Mouse (Mus musculus) neural tube, embryonic 11.5 days (tissue): ENCODE measurements at regions not wholly inside any gene's neighbourhood (a gene's known extent, or its start where the extent isn't known, plus 50 kb on each side); places are given as distances from the start of the nearest gene placed in this dataset.
A peak's percentile ranks its signal among the peaks of the same experiment; 100 is the strongest.

Experiments used
- ATAC-seq: fragments of 200-750 bp; cut with Nextera tagmentation; 2 replicates; pipeline ENCODE4 v1.8.0; 2017; ENCODE audit warnings: moderate number of reproducible peaks, mild to moderate bottlenecking, moderate TSS enrichment, moderate library complexity; ENCODE audit not compliant: insufficient read depth, low FRiP score, low TSS enrichment
- DNase-seq: peaks from one replicate; pipeline ENCODE4 v3.0.0-alpha.2; 2015; ENCODE audit warnings: low spot score
- H3K27ac ChIP-seq: fragments of 300-500 bp; sonication (generic); 2 replicates; pipeline ENCODE4 v1.5.1; 2014; ENCODE audit warnings: low read depth, mild to moderate bottlenecking, low read length
- H3K27me3 ChIP-seq: fragments of 300-500 bp; sonication (generic); 2 replicates; pipeline ENCODE4 v1.6.1; 2014; ENCODE audit warnings: mild to moderate bottlenecking, low read length, mixed read lengths; ENCODE audit not compliant: control insufficient read depth, insufficient read depth
- H3K36me3 ChIP-seq: fragments of 300-500 bp; sonication (generic); 2 replicates; pipeline ENCODE4 v1.6.1; 2014; ENCODE audit warnings: mild to moderate bottlenecking, low read length, moderate library complexity, mixed read lengths; ENCODE audit not compliant: control insufficient read depth, insufficient read depth
- H3K4me1 ChIP-seq: fragments of 300-500 bp; sonication (generic); 2 replicates; pipeline ENCODE4 v1.6.1; 2014; ENCODE audit warnings: low read length, mixed read lengths; ENCODE audit not compliant: control insufficient read depth, insufficient read depth
- H3K4me2 ChIP-seq: fragments of 300-500 bp; sonication (generic); 2 replicates; pipeline ENCODE4 v1.6.1; 2014; ENCODE audit warnings: low read depth, mild to moderate bottlenecking, moderate library complexity
- H3K4me3 ChIP-seq: fragments of 300-500 bp; sonication (generic); 2 replicates; pipeline ENCODE4 v1.5.1; 2014; ENCODE audit warnings: low read depth, low read length
- H3K9ac ChIP-seq: fragments of 300-500 bp; sonication (generic); 2 replicates; pipeline ENCODE4 v1.6.1; 2014; ENCODE audit warnings: mild to moderate bottlenecking, low read length
- H3K9me3 ChIP-seq: fragments of 300-500 bp; sonication (generic); 2 replicates; pipeline ENCODE4 v1.6.1; 2016; ENCODE audit warnings: low read length; ENCODE audit not compliant: control insufficient read depth
- WGBS: fragments of 180-500 bp; shearing (Covaris S2); extraction: QIAGEN DNeasy Blood & Tissue Kit; methylation state at CpG from one replicate; pipeline ENCODE4 v1.1.7; 2014; 5-methylcytosine and 5-hydroxymethylcytosine counted together

DNA sequence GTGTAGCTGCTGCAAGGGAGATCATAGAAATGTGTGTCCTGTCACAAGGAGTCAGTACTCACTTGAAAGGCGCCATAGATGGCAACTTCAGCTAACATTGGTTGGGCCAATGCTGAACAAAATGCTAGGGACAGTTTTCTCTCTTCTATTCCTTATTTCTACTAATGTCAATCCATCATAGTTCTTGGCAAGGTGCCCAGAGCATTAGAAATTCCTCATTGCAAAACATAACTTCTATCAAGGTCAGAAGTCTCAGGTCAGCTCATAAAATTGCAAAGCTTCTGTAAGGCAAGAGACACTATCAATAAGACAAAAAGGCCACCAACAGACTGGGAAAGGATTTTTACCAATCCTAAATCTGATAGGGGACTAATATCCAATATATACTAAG, 106.3 kb downstream of the D1Ertd622e start:
- H3K9ac ChIP-seq, result no peak overlapping the region
- no peak overlapping the region for H3K4me2 ChIP-seq
- H3K27ac ChIP-seq, result no peak overlapping the region
- no peak overlapping the region for H3K4me3 ChIP-seq
- 90% methylated on average over 1 of the region's 1 CpGs for WGBS
- H3K9me3 ChIP-seq, result no peaks in the 10 kb centered on the region
- ATAC-seq (no peak), DNase-seq (no peak)
- no peaks in the 10 kb centered on the region for H3K36me3 ChIP-seq
- no peaks in the 10 kb centered on the region for H3K4me1 ChIP-seq
- no peaks in the 10 kb centered on the region for H3K27me3 ChIP-seq

DNA sequence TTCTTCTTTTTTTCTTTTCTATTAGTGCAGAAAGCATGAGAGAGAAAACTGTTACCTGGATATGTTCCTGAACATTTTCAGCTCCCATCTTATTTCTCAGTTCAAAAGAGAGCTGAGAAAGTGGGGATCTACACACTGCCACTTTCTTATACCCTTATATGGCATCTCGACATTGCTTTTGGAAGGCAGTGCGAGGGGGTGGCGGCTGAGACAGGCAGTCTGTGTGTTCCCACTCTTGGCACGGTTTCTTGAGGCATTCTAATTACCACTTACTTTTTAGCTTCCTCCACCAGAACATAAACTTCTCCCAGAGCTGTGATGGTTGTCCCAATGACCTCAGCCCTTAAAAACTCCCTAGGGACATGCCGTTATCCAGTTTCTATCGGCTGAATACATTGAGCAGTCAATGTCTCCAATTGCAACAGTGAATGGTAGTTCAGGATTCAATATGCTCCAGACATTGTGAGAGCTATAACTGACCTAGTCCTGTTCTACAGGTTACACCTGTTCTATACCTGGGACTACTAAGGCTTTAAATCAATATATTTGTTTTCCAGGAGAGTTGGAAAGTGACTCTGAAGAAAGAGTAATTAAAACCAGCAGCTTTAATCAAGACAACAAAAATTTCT, 106.8 kb downstream of the D1Ertd622e start:
- no peak for ATAC-seq
- Histone ChIP-seq H3K27ac (no peak overlapping the region), H3K4me1 (no peaks in the 10 kb centered on the region), H3K27me3 (no peaks in the 10 kb centered on the region), H3K9ac (no peak overlapping the region), H3K9me3 (no peaks in the 10 kb centered on the region), H3K36me3 (no peaks in the 10 kb centered on the region), H3K4me3 (no peak overlapping the region), H3K4me2 (no peak overlapping the region)
- DNase-seq, result no peak
- 77% methylated on average over 6 of the region's 6 CpGs for WGBS

DNA sequence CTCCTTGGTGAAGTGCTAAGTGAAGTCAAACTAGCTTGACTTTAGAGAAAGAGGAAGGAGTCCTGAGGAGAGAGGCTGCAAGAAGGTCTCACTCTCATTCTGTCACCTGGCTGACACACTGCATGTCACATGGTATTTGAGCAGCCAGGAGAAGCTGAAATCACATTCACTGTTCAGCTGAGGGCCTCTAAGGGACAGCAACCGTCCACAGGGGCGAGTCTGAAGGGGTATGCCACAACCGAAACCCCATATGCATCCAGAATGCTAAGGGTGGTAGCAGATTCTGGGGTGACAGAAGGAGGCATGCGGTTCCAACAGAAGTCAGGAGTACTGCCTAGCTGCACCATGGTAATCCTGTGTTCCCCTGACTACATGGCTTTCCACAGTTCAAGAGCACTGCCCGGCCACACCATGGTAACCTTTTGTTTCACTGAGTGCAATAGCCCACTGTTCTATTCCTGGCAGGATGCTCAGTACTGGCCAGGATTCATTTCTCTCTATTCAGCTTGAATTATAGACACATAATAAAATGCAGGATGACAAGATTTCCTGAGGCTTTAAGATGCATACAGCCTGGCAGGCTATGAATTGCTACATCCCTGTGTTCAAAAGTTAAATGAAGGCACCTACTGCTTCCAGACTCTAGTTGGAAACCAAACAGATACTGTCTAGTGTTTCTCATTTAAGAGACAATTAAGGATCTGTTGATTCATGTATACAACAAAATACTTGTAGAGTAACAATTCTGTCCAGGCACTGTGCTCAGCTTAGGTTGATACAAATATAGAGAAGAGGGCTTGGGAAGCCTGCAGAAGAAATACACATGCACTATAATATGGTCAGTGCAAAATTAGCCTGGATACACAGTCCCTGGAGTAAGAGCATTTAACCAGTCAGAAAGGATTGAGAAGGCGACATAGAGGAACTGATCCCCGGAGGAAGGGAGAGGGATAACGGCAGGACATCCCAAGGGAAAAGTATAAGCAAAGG, 108.1 kb downstream of the D1Ertd622e start:
- ATAC-seq, result peak; percentile 81
- no peaks in the 10 kb centered on the region for H3K27me3 ChIP-seq
- H3K4me3 ChIP-seq, result no peak overlapping the region
- no peak for DNase-seq
- H3K9me3 ChIP-seq, result no peaks in the 10 kb centered on the region
- no peak overlapping the region for H3K27ac ChIP-seq
- no peak overlapping the region for H3K9ac ChIP-seq
- 71% methylated on average over 8 of the region's 8 CpGs for WGBS
- H3K4me2 ChIP-seq, result no peak overlapping the region
- H3K36me3 ChIP-seq, result no peaks in the 10 kb centered on the region
- H3K4me1 ChIP-seq, result no peaks in the 10 kb centered on the region

DNA sequence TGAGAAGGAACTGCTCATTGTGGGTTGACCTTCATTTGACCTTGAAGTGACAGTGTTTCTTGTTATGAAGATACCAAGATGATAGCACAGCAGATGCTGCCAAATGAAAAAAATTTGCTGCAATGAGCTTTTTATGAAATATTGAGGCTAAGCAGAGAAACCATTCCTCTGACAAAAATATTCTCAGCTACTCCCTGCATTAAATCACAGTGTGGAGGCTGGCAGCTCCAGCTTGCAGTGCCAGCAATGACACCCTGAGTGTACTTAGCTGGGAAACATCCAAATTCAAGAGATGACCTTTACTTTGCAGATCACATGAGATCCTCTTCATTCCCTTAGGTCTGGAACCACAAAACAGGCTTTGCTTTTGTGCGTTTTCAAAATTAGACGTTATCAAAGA, 109.0 kb downstream of the D1Ertd622e start:
- no peaks in the 10 kb centered on the region for H3K27me3 ChIP-seq
- H3K4me2 ChIP-seq, result no peak overlapping the region
- ATAC-seq, result no peak
- WGBS, result 92% methylated on average over 2 of the region's 2 CpGs
- H3K36me3 ChIP-seq, result no peaks in the 10 kb centered on the region
- no peaks in the 10 kb centered on the region for H3K4me1 ChIP-seq
- no peak overlapping the region for H3K27ac ChIP-seq
- no peaks in the 10 kb centered on the region for H3K9me3 ChIP-seq
- no peak for DNase-seq
- no peak overlapping the region for H3K9ac ChIP-seq
- no peak overlapping the region for H3K4me3 ChIP-seq

DNA sequence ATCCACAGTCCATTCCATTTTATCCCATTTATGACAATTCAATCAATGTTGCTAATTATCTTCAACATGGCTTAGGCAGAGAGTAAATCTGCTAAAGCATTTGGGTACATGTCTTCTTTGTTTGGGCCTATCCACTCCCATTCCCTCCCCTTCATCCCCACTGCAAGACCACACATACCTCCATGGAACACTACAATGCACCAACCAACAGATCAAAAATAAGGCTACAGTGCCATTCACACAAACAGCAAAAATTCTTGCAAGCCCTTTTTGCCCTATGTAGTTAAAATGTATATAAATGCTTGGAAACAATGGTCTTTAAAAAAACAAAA, 120.7 kb downstream of the D1Ertd622e start:
- no peak overlapping the region for H3K4me2 ChIP-seq
- ATAC-seq (peak; percentile 21), DNase-seq (no peak)
- H3K27ac ChIP-seq, result no peak overlapping the region
- H3K9ac ChIP-seq, result no peak overlapping the region
- no peak overlapping the region for H3K4me3 ChIP-seq
- no peaks in the 10 kb centered on the region for H3K9me3 ChIP-seq
- H3K36me3 ChIP-seq, result no peaks in the 10 kb centered on the region
- no peaks in the 10 kb centered on the region for H3K27me3 ChIP-seq
- H3K4me1 ChIP-seq, result no peaks in the 10 kb centered on the region

DNA sequence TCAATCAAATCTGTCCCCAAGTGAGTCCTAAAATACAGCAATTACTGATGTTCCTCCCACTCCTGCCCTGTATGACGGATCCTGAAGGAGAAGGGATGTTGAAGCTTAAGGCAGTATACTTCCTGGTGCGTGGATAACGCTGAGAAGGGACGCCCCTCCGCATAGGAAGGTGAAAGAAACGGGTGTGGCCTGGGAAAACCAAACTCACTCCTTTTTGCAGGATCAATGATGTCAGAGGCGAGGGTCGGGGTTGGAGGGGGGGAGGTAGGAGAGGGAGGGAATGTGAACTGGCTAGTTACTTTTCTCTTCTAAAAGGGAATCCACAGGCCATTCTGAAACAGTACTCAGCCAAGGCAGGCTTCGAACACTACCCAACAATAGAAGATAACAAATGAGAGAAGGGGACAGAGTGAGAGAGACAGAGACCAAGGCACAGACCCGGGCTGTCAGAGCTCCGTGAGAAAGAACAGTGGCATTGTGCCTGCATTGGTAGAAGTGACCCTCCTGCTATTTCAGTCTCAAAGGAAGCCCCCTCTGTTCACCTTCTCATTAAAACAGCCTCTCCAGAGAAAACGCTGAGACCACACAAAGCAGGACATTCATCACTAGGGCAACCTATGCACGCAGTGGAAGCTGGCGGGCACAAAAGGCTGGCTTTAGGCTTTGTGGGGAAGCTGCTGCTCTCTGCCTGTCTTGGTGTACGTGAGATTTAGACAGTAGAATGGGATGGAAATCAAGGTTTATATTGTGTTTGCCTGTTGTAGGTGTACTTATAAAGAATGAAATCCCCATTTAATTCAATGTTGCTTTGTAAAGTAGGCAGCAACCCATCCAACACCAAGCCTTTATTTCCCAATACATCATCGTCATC, 121.3 kb downstream of the D1Ertd622e start:
- Histone ChIP-seq H3K27ac (peak overlapping the region; percentile 15), H3K4me3 (no peak overlapping the region), H3K9ac (no peak overlapping the region), H3K27me3 (no peaks in the 10 kb centered on the region), H3K4me1 (no peaks in the 10 kb centered on the region), H3K4me2 (no peak overlapping the region), H3K36me3 (no peaks in the 10 kb centered on the region), H3K9me3 (no peaks in the 10 kb centered on the region)
- DNase-seq, result peak; percentile 78
- WGBS, result 25% methylated on average over 16 of the region's 16 CpGs
- peak; percentile 93 for ATAC-seq

DNA sequence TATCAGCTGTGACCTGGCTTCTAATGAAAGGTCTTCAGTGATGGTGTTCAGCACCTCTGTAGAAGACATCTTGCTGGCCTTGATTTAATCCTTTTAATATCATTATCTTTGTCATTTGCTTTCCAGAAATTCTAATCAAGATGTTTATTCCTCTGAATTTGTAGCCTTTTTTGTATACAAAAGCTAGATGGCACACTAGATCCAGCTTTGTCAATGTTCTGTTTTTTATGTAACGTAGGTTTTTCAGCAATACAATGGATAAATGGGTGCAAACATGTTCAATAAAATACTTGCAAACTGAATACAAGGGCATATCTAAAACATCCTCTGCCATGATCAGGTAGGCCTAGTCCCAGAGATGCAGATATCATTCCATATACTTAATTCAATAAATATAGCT, 165.0 kb downstream of the D1Ertd622e start:
- ATAC-seq, result no peak
- DNase-seq, result no peak
- Histone ChIP-seq H3K27me3 (no peaks in the 10 kb centered on the region), H3K36me3 (no peaks in the 10 kb centered on the region), H3K9ac (no peak overlapping the region), H3K4me1 (no peaks in the 10 kb centered on the region), H3K9me3 (no peaks in the 10 kb centered on the region), H3K4me3 (no peak overlapping the region), H3K27ac (no peak overlapping the region), H3K4me2 (no peak overlapping the region)
- WGBS, result 93% methylated on average over 1 of the region's 1 CpGs

DNA sequence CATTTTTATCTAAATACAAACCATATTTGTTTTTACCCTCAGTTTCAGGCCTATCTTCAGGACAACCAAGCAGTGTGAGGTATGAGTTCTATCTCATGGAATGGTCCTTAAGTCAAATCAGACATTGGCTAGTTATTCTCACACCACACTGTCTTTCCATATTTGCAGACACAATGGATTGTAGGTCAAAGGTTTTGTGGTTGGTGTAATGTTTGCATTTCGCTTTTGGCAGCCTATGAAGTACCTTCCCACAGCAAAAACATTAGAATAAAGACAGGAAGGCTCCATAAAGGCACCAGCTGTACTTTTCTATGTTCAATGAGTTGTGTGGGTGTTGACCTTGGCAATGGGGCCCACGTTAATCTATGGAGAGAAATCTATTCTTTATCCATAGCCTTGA, 182.0 kb downstream of the D1Ertd622e start:
- ATAC-seq (no peak), DNase-seq (no peak)
- no peaks in the 10 kb centered on the region for H3K27me3 ChIP-seq
- H3K27ac ChIP-seq, result no peak overlapping the region
- no peak overlapping the region for H3K4me3 ChIP-seq
- no peaks in the 10 kb centered on the region for H3K36me3 ChIP-seq
- H3K4me2 ChIP-seq, result no peak overlapping the region
- no peak overlapping the region for H3K9ac ChIP-seq
- H3K4me1 ChIP-seq, result no peaks in the 10 kb centered on the region
- H3K9me3 ChIP-seq, result no peaks in the 10 kb centered on the region
- WGBS, result 63% methylated on average over 2 of the region's 2 CpGs
